Mouse (Mus musculus): ENCODE measurements around the gene Tnfsf10.

DNA sequence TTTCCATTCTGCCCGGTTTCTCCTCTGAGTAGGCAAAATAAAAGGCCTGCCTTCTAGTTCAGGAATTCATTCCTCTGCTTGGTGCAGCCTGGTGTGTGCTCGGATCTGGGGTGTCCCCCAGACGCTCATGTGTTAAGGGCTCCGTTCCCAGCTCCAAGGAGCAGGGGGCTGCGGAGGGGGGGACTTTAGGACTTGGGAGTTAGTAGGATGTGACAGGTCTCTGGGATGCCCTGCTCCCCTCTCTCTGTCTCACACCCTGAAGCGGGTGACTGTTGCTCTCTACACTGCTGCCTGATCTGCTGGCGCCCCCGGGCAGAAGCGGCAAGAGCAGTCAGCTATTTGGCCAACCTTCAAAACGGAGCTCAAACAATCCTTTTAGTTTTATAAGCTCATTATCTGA is 10.0 kb upstream of the Tnfsf10 start:
- TF ChIP-seq CTCF (IDR thresholded peaks at IDR 0.05; ENCODE audit: low read depth) (no peak), EP300 (IDR thresholded peaks at IDR 0.05; ENCODE audit: low read depth) (no peak)
